Mouse (Mus musculus): ENCODE measurements at regions not wholly inside any gene's neighbourhood (a gene's known extent, or its start where the extent isn't known, plus 50 kb on each side); places are given as distances from the start of the nearest gene placed in this dataset.

DNA sequence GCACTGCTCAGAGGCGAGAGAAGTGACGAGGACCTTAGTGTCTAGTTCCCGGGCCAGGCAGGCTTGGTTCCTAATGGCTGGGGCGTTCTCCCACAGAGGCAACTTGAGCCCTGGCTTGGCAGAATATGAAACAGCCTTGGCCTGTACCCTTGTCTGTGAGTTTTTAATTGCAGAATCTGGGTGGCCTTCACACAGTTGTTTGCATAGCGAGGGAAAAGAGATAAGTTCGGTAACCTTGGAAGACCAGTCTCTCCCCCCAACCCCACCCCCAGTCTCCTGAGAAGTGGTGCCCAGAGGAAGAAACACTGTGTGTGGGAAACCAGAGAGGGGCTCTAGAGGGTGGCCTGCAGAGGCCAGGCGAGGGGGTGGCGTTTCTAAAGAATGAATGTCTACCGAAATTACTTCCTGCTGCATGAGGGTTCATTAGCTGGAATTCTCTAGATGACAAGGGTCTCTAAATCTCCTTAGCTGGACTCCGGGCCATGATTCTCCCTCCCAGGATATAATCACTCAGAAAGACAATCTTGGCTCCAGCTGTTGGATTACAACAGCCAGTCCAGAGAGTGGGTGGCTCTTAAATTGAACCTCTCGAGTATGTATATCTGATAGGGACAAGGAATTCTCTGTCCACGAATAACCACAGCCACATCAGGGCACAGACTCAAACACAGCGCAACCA is 142.8 kb downstream of the Gm10260 start:
- DNase-seq (ENCODE audit: low spot score in 2 of 2): no peak

- no peak for DNase-seq (ENCODE audit: low spot score in 2 of 2)
These were observed 143.5 kb downstream of the Gm10260 start for GRCm38 (mm10) chr13:97616919-97617318.

- DNase-seq (ENCODE audit: low spot score in 2 of 2): peak in 1 of 2 experiments; percentile 36
These were observed 153.2 kb downstream of the Gm10260 start for GRCm38 (mm10) chr13:97607221-97607723.

DNA sequence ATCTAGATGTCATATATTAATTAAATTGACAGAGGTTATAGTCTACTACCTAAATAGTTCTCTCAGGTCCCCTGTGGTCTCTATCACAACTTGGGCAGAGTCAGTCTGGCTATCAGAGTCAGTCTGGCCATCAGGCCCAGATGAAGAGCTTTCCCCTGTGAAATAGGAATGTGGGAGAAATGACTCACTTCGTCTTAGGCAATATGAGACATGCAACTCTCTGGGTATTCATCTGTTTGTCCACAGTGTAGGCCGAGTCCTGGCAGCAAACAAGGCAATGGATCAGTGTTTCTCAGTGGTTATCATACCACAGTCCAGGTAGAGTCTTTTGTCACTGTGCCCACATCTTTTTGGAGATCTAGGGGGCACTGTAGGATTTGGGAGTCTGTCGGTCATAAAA is 156.0 kb downstream of the Gm10260 start:
- DNase-seq (ENCODE audit: low spot score in 2 of 2): no peak

- no peak for DNase-seq (ENCODE audit: low spot score in 2 of 2)
These were observed 159.2 kb downstream of the Gm10260 start for GRCm38 (mm10) chr13:97601135-97601730.

DNA sequence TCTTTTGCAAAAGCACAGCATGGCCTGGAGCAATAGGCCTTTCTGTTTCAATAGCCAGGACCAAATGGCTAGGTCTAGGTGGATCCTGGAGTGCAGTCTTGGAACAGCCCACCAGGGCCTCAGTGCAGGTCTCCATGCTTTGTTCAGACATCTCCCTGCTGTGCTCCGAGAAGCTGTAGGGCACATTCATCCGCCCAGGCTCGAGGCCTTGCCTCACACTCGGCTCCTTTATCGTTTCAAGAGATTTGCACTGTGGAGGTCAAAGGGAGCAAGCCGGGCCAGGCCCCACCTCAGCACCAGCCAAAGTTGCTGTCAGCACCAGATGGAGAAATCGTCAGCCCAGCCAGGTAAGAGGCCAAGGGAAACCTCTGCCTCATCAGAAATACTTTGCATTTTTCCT is 160.3 kb downstream of the Gm10260 start:
- DNase-seq (ENCODE audit: low spot score in 2 of 2): no peak

GRCm38 (mm10) chr13:97598507-97599431 is 161.7 kb downstream of the Gm10260 start:
- DNase-seq (ENCODE audit: low spot score in 2 of 2): no peak

- DNase-seq (ENCODE audit: low spot score in 2 of 2): no peak
These were observed 165.6 kb downstream of the Gm10260 start for GRCm38 (mm10) chr13:97594851-97595250.

GRCm38 (mm10) chr13:97589626-97590025 is 170.8 kb downstream of the Gm10260 start:
- no peak for DNase-seq (ENCODE audit: low spot score in 2 of 2)

GRCm38 (mm10) chr13:97588085-97588484 is 172.3 kb downstream of the Gm10260 start:
- DNase-seq (ENCODE audit: low spot score in 2 of 2): no peak

DNA sequence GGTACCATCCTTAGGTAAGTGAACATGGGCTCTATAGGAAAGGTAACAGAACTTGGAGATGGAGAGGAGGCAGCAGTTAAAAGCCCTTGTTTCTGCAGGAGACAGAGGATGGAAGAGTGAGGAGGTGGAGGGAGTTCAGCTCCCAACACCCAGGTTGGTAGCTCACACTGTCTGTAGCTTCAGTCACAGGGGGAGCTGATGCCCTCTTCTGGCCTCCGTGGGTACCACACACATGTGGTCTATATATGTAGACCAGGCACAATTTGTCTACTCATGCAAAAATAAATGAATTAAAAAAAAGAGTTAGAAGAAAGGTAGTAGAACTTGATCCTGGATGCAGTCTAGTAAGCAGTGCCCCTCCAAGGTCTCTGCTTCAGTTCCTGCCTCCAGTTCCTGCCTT is 173.3 kb downstream of the Gm10260 start:
- no peak for DNase-seq (ENCODE audit: low spot score in 2 of 2)

GRCm38 (mm10) chr13:97584045-97584444 is 176.4 kb downstream of the Gm10260 start:
- DNase-seq (ENCODE audit: low spot score in 2 of 2): no peak

- DNase-seq (ENCODE audit: low spot score in 2 of 2): no peak
These were observed 179.1 kb downstream of the Gm10260 start for GRCm38 (mm10) chr13:97581380-97581779.

GRCm38 (mm10) chr13:97580241-97580874 is 180.1 kb downstream of the Gm10260 start:
- no peak for DNase-seq (ENCODE audit: low spot score in 2 of 2)

GRCm38 (mm10) chr13:97578595-97578994 is 181.8 kb downstream of the Gm10260 start:
- no peak for DNase-seq (ENCODE audit: low spot score in 2 of 2)

GRCm38 (mm10) chr13:97577081-97577785 is 183.2 kb downstream of the Gm10260 start:
- no peak for DNase-seq (ENCODE audit: low spot score in 2 of 2)

DNA sequence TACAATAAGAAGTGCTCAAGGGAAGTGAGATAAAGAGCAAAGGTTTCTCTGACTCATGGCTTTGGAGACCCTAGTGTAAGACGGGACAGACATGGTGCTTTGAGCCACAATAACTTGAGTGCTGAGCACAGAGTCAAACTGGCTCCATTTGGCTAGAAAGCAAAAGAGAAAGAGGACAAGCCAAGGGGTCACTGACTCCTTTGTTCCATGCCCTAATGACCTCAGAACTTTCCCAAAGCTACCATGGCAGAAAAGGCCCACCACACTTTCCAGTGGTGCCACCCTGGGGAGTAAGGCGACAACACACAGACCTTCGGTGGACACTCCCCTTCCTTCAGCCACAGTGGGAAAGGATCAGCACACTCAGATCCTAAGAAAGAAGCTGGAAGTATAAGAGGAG is 186.8 kb downstream of the Gm10260 start:
- no peak for DNase-seq (ENCODE audit: low spot score in 2 of 2)

GRCm38 (mm10) chr13:97572352-97572751 is 188.1 kb downstream of the Gm10260 start:
- DNase-seq (ENCODE audit: low spot score in 2 of 2): no peak

DNA sequence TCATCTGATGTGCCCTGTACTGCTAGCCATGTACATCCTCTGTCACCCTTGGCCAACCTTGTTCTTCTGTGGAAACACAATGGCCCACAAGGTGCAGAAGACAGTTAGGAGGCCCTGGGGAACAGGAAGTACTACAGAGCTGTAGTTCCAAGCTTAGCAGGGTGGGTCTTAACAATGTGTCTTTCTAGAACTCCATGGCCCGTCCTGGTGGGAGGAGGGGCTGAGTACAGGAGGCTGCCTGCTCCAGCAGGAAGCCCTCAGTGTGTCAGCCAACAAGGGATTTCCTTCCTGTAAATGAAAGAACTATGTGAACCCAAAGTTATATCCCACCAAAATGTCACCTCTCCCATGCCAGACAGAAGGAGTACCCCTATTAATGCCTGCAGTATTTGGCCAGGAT is 190.4 kb downstream of the Gm10260 start:
- no peak for DNase-seq (ENCODE audit: low spot score in 2 of 2)

- no peak for DNase-seq (ENCODE audit: low spot score in 2 of 2)
These were observed 192.8 kb downstream of the Gm10260 start for GRCm38 (mm10) chr13:97567632-97568031.

DNA sequence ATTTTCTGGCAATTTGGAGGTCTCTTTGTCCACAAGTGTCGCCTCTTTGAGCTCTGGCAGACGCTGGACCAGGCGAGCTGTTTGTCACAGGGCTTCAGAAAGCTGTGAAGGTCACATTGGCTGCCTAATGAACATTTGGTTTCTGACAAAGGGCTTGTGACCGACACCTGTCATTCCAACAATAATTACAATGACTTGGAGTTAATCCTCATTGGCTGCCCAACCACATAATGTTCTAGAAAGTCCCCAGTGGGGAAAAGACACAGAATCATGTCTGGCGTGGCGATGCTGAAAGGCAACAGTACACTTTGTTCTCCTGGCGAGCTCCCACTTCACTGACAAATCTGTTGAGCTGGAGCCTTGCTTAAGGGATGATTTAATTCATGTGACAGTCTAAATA is 194.4 kb downstream of the Gm10260 start:
- peak; percentile 41 to 52 for DNase-seq (ENCODE audit: low spot score in 2 of 2)
